Mouse (Mus musculus) cerebellum, adult 11 months (tissue): ENCODE results near the gene Fzd5.

Source experiments
- DNase-seq: peaks from one replicate; pipeline ENCODE4 v3.0.0; 2022

Gene Fzd5

DNA sequence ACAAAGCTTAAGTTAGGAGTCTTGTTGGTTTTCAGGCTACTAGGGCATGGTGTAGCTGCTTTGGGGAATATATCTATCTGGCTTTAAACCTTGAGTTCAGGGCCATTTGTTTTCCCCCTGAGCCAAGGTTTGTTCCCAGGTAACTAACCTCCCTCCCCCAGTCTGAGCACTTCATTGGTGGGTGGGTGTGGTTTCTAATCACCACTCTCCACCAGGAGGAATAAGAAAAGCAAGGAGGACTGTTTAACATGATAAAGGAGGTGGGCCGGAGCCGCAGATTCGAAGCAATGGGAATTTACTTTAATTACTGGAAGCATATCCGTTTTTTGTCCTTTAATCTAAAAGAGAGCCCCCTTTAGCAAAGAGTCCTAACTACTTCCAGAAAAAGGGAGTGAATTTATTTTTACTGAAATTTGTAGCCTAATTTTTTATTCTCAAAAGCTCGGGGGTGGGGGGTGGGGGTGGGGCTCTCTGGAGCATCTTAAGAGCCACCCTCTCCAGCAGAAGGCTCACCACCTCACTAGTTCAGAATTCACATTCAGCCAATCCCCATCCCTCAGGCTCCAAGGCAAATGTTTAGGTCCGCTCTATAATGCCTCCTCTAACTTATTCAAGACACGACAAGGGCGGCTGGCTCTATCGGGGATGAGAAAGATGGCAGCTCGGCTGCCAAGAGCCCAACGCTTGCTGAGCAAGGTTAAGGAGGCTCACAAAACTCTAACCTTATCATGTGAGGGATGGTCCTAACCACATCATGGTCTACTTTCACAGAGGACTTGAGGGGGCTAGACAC, 3.9 kb downstream of the Fzd5 start:
- no peak for DNase-seq

DNA sequence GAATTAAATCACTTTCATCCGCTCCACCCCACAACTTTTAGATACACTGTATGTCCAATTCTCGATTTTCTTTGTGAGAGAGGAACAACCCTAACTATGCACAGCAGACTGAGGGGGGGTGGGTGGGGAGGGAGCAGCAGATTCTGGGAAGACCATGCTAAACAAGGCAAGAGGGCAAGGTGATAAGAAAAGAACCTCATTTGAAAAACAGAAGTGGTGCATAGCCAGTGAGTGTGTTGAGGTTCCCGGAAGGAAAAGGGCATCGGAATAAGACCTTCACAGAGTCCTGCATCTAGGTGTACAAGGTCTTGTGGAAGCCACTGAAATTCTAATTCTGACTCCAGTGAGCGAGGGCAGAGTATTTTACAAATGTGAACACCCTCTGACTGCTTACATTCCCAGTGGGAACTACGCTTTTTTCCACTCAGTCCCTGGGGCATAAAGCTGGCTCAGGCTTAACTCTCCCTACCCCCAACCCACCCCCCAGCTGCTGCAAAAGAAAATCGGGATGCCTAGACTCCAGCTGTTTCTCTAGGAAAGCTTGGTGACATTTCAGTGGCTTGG, 4.8 kb downstream of the Fzd5 start:
- DNase-seq = no peak

DNA sequence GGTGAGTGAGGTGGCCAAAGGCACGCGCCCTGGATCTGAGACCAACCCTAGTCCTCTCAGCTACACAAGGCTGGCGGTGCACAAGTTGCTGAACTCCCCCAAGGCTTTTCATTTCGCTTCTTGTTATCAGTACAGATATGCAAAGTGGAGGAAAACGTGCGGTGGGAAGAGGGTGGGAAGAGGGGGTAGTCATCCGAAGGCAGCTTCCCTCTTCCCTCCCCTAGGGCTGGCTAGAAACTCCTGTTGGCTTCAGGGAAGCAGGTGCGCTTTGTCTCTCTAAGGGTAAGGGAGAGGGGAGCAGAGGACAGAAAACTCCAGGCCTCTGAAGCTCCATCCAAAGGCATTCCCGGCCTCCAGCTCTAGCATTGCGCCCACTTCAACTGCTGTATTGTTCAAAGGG, 5.4 kb downstream of the Fzd5 start:
- DNase-seq = no peak

DNA sequence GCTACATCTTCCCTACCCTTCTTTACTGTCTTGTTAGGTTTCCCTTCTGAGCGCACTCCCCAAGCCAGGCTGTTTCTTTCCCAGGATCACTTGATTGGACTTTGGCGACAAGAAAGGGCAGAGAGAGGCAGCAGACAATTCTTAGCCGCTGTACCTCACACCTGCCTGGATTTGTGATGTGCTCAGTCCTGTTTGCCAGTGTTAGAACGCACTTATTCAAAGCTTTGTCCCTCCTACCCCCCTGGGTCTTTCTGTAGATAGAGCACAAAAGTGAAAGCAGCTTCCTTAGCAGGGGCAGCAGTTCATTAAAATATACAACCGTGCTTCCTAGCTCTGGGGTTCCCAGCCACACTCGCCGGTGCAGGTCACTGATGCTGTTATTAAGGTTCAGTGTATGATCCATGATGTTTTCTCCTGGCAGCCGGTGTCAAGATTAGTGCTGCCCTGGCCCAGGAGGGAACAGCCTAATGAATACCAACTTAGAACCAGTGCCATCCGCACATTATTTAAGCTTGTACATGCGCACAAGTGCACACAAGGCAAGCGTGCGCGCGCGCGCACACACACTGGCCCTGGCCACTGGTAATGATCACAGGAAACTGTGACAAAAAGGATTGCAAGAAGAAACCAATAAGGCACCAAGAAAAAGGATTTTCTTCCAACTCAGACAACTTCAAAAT, 6.1 kb downstream of the Fzd5 start:
- DNase-seq = no peak

DNA sequence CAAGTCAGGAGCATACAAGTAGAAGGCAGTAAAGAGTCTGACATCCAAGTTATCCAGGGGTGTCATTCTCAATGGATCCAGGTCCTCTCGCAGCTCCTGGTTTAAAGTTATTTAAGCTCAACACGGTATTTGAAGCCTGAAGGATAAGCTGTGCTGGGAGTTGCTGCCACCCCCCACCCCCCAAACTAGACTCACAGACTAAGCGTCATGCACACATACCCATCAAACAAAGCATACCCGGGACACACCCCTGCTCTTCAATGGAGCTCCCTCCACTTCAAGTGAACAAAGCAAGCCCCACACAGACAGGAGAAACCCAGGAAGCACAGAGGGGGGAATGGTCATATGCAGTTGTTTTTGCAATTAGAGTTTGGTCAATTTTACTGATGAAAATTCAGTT, 7.5 kb downstream of the Fzd5 start:
- no peak for DNase-seq

DNA sequence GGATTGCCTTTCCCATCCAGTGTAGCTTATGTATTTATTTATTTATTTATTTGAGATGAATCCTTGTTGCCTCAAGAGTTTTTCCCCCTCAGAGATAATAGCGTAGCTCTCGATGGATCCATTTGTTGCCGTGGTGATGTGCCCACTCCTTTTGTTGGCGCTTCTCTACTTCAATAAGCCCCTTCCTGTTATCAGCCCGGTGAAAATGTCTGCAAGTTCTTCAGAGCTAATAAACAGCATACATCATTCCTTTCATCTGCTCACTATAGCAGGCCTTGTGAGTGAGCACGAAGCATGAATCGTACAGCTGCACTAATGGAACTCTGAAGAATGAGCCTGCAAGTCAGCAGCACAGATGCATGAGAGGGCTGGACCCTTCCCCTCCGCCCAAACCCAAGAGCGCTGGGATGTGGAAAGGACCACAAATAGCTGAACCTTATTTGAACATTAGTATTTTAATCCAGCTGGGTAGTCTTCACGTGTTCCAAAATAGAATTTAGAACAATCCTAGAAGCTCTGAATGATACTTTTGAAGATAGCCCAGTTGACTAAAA, 16.4 kb downstream of the Fzd5 start:
- DNase-seq = no peak

DNA sequence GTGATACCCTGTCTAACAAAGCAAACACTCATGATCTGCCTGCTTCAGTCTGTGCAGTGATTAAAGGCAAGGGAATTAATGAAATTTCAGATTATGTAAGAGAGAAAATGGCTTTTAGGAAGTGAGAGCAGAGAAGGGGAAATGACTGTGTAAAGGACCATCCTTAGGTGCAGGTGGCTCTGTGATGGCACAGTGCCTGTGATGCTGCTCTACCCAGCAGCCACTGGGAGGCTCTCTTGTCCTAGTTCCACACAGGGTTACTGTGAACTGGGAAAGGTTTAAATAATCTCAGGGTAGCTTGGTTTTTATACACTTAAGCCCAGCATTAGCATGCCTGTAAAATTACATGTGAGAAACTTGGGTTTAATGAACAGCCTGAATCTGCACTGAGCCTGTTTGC, 20.0 kb downstream of the Fzd5 start:
- peak; percentile 45 for DNase-seq

DNA sequence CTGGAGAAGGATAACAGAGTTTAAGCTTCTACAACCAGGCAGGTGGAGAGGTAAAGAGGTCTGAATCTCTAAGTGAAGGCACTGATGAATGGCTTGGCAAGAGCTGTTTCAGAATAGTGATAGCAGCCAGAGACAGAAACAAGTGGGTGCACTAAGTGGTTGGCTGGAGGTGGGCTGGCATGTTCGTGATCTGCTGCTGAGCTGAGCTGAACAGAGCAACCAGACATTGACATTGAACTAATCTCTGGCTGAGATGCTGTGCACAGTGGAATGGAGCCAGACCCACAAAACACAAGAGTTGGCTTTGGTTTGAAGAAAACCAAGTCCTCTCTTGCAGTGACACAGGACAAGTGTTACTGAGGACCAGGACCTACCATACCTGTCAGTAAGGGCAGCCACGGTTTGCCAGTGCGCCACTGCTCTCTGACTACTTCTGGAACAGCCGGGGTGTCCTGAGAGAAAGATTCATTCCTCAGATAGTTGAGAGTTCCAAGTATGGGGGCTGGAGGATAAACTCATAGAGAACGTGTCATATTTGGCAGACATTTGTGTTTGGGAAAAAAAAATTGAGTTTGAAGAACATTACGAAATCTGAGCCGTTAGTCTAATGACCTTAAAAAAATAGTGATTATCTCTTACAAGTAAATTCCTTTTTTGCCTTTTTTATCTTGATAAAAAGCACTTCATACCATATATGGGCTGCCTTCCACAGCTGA, 20.8 kb downstream of the Fzd5 start:
- DNase-seq = no peak

DNA sequence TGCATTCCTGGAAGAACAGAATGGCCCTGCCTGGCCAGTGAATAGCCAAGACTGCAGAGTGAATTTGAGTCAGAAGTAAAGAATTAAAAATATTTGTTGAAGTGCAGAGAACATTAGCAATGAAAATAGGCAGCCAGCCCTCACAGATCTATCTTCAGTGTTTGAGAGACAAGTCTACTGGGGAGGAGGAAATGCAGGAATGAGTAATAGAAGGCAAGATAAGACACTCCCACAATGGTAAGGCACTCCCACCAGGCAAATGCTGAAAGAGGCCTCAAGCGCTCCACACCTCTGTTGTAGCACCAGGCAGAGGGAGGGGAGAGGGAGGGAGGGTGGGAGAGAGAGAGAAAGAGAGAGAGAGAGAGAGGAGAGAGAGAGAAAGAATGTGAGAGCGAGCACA, 22.1 kb downstream of the Fzd5 start:
- no peak for DNase-seq

DNA sequence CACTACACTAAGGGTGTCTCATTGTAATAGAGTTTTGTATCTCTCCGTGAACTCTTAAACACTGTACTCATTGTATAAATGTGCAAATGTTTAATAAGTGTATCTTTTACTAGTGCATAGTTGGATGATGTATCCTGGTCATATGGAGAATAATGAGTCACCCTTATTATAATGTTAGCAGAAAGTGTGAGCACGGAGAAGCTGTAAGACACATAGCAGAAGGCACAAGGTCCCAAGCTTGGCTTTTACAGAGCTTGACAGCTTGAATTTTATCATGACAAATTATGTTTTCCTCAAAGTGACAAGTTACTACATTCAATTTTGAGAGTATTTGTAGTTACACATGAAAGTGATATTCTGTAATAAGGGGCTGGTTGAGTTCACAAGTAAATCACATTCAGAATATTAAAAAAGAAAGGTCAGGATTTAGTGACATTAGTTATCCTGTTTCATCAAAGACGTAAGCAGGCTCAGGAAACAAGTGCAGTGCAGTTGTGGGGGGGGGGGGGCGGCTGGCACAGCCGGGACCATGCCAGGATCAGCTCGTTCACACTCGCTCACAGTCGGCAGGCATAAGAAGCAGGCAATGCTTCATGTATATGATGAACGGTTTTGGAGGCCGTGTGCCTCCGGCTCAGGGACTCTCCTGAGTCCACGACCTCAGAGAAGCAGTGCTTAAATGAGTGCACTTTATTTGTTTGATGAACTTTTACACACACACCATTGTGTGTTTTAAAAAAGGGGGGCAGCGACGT, 25.4 kb downstream of the Fzd5 start:
- no peak for DNase-seq

DNA sequence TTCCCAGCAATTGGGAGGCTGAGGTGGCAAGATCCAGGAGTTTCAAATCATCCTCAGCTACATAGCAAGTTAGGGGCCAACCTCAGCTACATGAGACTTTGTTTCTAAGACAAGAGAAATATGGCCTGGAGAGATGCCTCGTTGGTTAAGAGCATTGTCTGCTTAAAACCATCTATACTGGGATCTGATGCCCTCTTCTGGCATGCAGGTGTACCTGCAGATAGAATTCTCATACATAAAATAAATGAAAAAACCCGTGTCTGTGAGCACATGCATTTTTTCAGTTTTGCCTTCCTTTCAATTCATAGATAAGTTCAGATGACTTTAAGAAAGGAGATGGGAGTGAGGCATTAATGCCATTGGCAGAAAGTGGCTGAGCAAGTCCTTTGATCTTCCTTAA, 27.7 kb downstream of the Fzd5 start:
- no peak for DNase-seq

DNA sequence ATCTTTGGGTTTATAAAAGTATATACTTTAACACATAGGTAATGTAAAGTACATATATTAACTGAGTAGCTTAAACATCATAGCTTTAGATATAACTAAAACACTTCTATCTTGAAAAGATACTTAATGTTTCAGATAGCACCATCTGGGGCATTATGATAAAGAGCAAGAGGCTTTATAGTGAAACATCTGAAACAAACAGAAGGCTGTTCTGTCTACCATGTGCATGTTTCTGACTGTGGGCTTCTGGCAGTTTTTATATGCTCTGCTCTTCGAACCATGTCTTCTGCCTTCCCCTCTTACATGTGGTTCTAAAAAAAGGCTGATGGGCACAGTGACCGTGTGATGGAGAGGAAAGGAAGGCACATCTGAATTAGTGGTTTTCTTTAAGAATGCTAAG, 30.9 kb downstream of the Fzd5 start:
- no peak for DNase-seq

DNA sequence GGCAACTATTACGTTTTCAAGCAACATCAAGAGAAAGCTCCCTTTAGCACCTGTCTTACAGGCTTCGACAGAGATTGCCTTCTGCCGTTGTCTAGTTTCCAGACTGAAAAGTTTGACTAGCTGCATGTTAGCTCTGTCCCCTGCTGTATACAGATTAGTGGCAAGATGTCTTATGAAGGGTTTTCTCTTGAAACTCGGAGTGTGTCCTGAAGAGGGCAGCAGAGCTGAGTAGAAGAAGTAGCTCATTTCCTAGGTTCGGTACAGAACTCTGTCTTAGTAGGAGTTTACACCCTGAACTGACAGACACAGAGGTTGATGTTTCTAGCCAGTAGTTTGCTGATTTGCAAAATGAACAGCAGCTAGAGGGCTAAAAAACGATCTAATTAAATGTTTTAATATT, 32.3 kb downstream of the Fzd5 start:
- DNase-seq = peak; percentile 40

DNA sequence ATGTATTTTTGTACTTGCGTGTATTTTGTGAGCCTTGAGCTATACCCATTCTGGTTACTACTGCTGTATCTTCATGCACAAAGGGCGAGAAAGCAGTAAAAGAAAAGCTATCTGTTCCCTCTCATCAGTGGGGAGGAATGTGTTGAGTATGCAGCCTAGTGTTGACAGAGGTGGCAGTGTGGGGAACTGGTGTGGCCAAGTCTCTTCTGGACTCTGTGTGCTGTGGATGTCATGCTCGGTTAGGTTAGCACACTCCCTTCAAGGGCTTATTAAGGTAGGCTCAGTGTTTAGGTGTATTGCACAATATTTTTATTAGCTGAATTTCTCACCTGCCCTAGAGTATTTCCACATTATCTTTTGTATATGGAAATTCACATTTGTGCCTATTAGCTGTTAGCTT, 35.8 kb downstream of the Fzd5 start:
- no peak for DNase-seq

DNA sequence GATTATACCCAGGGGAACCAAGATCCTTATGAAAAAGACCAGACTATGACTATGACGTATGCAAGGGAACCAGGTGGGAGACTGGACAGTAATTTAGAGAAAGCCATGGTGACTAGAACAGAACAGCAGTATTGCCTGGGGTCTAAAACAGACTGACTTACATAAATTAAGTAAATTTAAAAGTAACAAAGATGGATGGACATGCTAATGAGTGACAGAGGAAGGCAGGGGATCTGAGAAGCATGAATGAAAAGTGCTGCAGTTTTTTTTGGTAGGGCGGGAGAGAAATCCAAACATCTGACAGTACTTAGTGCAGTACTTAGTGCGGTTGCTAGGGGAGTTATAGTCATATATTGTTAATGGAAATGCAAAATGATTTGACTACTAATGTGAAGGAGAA, 42.4 kb downstream of the Fzd5 start:
- no peak for DNase-seq

DNA sequence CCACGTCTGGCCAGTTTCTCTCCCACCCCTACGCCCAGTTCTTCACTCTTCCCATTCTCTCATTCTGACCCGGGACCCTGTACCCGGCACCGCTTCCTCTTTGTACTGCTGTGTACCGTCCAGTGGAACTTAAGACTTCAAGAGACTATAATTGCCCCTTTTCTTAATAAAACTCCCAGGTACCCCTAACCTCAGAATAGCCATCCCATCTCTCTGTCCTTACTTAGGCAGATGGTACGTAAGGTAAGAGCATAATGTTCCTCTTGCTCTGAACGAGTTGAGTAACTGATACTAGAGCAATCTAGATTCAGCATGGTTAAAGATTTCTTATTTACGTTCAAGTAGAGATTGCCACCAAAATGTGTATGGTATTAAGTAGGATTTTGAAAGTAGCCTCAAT, 46.0 kb downstream of the Fzd5 start:
- no peak for DNase-seq

DNA sequence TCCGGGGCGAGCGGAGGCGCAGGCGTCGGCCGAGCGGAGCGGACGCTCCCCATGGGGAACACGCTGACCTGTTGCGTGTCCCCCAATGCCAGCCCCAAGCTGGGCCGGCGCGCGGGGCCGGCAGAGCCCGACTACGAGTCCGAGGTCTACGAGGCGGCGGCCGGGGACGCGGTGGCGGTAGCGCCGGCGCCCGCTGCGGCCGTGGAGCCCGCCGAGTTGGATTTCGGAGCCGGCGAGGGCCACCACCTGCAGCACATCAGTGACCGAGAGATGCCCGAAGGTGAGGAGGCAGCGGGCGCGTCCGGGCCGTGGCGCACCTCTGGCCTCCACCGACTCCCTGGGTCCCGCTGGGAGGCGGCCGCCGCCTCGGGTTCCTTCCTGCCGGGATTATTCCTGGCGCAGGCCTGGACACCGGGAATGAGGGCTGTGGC, 46.4 kb downstream of the Fzd5 start:
- DNase-seq = peak; percentile 48

DNA sequence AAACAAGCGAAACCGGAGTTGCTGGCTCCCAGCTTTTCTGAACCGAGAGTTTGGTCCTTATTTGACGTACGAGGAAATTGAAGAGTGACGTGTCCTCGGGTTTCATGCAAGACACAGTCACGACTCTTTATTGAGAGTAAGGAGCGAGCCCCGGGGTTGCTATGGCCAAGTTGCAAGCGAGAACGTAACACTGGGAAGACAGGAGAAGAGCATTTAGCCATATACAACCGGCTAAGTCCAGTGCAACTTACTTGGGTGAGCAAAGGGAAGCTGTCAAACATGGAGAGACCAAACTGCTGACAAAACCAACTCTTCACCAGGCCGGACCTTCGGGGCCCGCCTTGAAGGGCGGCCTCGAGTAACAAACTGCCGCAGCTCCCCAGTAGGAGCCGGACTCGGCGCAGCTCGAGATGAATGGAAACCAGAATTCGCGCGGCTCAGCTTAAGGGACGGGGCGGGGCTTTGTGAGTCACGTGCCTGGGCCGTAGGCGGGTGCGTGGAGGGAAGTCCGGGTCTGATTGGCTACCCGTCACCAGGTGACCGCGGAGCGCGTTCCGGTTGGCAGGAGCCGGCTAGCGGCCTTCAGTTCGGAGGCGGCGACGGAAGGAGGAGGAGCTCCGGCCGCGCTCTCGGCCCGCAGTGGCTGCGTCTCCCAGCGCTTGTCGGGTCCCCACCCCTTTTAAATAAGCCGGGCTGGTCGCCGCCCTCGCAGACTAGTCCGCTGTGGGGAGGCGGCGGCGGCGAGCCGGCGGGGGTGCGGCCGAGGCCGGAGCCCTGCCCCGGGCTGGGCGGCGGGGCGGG, 47.1 kb downstream of the Fzd5 start, which contains the start of gene Ccnyl1:
Gene Ccnyl1, plus strand, starts transcription at position 243 of the 801 bp plus-strand sequence.
- peak; percentile 98 for DNase-seq

DNA sequence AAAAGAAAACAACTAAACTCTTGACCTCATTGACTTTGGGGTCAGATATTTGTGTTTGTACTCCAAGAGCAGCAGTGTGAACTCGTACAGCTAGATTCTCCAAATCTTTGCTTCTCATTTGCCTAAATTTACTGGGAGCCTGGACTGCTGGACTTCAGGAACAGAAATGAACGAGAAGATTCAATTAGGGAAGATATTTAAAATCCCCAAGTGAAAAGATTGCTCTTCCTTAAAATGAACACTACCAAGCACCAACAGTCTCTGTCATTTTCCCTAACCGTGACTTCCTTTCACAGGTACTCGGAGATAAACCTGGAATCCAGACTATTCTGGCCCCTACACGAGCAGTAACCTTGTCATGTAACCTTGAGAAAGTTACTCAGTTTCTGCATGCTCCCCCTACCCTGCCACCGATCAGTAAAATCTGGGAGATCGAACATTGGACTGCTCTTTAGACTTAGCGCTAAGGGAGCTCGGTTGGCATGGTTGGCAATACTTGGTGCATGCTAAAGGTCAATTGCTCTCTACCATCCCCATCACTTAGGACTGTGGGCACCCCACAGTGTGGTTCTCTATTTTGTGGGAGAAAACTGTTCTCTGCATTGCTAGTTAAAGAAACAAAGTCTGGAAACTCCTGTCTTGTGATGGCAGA, 47.9 kb downstream of the Fzd5 start:
- DNase-seq = peak; percentile 7

DNA sequence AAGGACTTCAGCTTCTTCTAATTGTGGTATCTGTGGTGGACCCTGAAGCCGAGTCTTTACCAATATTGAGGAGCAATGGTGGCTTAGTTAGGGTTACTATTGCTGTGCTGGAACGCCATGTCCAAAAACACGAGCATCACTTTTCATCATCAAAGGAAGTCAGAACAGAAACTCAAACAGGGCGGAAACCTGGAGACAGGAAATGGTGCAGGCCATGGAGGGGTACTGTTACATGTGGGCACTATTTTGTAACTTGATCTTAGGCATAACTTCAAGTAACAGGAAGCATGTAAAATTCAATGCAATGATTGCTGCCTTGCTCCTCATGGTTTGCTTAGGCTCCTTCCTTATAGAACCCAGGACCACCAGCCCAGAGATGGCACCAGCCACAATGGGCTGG, 49.5 kb downstream of the Fzd5 start:
- DNase-seq = no peak

DNA sequence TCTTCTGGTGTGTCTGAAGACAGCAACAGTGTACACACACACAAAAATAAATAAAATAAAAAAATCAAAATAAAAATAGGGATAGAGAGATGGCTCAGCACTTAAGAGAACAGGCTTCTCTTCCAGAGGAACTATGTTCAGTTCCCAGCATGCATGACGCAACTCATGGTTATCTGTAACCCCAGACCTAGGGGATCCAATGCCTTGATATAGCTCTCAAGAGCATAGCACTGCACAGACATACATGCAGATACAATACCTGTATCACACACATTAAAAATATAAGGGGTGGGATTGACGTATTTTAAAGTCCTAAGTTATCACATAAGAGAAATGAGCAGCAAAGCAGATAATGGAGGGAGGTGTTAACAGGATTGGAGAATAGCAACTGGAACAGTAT, 53.1 kb downstream of the Fzd5 start:
- no peak for DNase-seq
